Comparison of ENCODE assay signal across 24 mouse cellular contexts in the genomic region with DNA sequence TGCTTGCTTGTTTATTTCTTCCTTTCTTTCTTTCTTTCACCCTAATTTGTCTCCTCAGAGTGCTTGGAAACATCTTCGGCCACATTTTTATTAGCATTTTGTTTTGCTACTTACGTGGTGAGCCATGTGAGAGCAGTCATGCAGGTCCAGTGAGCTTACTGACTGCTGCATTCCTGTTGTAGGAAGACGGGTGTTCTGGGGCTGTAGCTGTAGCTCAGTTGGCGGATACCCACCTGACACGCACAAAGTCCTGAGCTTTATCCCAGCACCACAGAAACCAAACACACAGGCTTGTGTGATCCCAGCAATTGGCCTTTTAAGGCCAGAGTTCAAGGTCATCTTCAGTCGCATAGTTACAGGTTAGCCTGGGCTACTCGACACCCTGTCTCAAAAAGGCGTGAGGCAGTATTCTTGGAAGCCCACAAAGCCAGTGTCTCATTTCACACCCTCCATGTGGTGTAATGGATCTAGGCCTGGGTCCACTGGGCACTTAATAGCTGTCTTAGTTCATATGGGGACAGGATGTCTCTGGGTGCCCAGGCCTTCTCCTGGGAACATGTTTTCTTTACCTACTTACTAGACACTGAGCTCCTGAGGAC. TPM values are rescaled to one million over a fixed set of nuclear protein-coding genes. Genes with fewer than 3 reads are reported as not detected.
DNase-seq lines count a peak whose midpoint lies in the region; ATAC-seq and TF ChIP-seq lines count a peak whose summit lies in the region.
"Had no signal": no experiment of that assay in that cellular context is flagged by ENCODE, and none has a peak within 500 bp of the region (broad histone marks: within the 10 kb centered on the region; RNA-seq: fewer than 3 reads in every experiment).

No protein-coding gene starts in this region.

- no peak overlapping the region for H3K9ac ChIP-seq in embryonic facial prominence, embryonic 12.5 days
- no peak overlapping the region for H3K9ac ChIP-seq in hindbrain, embryonic 13.5 days
- no peak overlapping the region for H3K9ac ChIP-seq in liver, embryonic 12.5 days
- H3K9ac ChIP-seq in liver, postnatal 0 days (replicated peaks): no peak overlapping the region
- H3K9ac ChIP-seq: forebrain, embryonic 13.5 days; hindbrain, embryonic 14.5 days; lung, embryonic 14.5 days had no signal

- peak overlapping the region; percentile 9; the same call in 1 of the 2 replicates for H3K27ac ChIP-seq in embryonic facial prominence, embryonic 12.5 days
- H3K27ac ChIP-seq in embryonic facial prominence, embryonic 10.5 days (replicated peaks): no peak overlapping the region
- H3K27ac ChIP-seq in hindbrain, embryonic 13.5 days: 0 out of 2 replicates have a peak overlapping the region, but pooled peaks have one; percentile 13
- H3K27ac ChIP-seq in hindbrain, embryonic 10.5 days: no peak overlapping the region
- H3K27ac ChIP-seq in liver, embryonic 12.5 days: 0 out of 2 replicates have a peak overlapping the region, but pooled peaks have one; percentile 1
- H3K27ac ChIP-seq in liver, postnatal 0 days (ENCODE audit: low read depth): no peak overlapping the region
- H3K27ac ChIP-seq: forebrain, embryonic 13.5 days; hindbrain, embryonic 14.5 days; liver, embryonic 13.5 days had no signal

- no peak for ATAC-seq in embryonic facial prominence, embryonic 12.5 days (ENCODE audit: insufficient number of reproducible peaks, insufficient read depth, low FRiP score, low TSS enrichment)
- no peak for ATAC-seq in hindbrain, embryonic 13.5 days (ENCODE audit: low FRiP score)
- no peak for ATAC-seq in liver, embryonic 12.5 days
- no peak for ATAC-seq in liver, postnatal 0 days
- ATAC-seq: forebrain, embryonic 13.5 days; intestine, postnatal 0 days; midbrain, embryonic 16.5 days had no signal

- no peak for TF ChIP-seq CTCF in liver, postnatal 0 days (IDR thresholded peaks at IDR 0.05; ENCODE audit: low read depth)

- H3K4me2 ChIP-seq in embryonic facial prominence, embryonic 12.5 days (replicated peaks): no peak overlapping the region
- no peak overlapping the region for H3K4me2 ChIP-seq in hindbrain, embryonic 13.5 days
- no peak overlapping the region for H3K4me2 ChIP-seq in liver, embryonic 12.5 days
- no peak overlapping the region for H3K4me2 ChIP-seq in liver, postnatal 0 days (ENCODE audit: low read depth, low read length)
- H3K4me2 ChIP-seq: forebrain, embryonic 13.5 days; heart, embryonic 11.5 days; hindbrain, embryonic 14.5 days; liver, embryonic 13.5 days; lung, embryonic 14.5 days had no signal

- no peak overlapping the region for H3K4me3 ChIP-seq in embryonic facial prominence, embryonic 12.5 days
- no peak overlapping the region for H3K4me3 ChIP-seq in embryonic facial prominence, embryonic 10.5 days
- no peak overlapping the region for H3K4me3 ChIP-seq in hindbrain, embryonic 13.5 days
- no peak overlapping the region for H3K4me3 ChIP-seq in hindbrain, embryonic 10.5 days
- no peak overlapping the region for H3K4me3 ChIP-seq in liver, embryonic 12.5 days
- H3K4me3 ChIP-seq in liver, postnatal 0 days (ENCODE audit: low read depth, low read length): no peak overlapping the region
- H3K4me3 ChIP-seq: forebrain, embryonic 13.5 days; liver, embryonic 13.5 days had no signal

- H3K9me3 ChIP-seq in embryonic facial prominence, embryonic 12.5 days: no peaks in the 10 kb centered on the region
- no peaks in the 10 kb centered on the region for H3K9me3 ChIP-seq in embryonic facial prominence, embryonic 10.5 days
- H3K9me3 ChIP-seq in hindbrain, embryonic 13.5 days: no peaks in the 10 kb centered on the region
- H3K9me3 ChIP-seq in hindbrain, embryonic 10.5 days: no peaks in the 10 kb centered on the region
- H3K9me3 ChIP-seq in liver, embryonic 12.5 days (replicated peaks): no peaks in the 10 kb centered on the region
- no peaks in the 10 kb centered on the region for H3K9me3 ChIP-seq in liver, postnatal 0 days (ENCODE audit: low read length)
- H3K9me3 ChIP-seq: forebrain, embryonic 13.5 days; liver, embryonic 13.5 days had no signal

- DNase-seq in embryonic facial prominence, embryonic 10.5 days (ENCODE audit: low spot score): no peak
- DNase-seq in hindbrain, embryonic 10.5 days (ENCODE audit: low spot score): no peak
- DNase-seq in liver, postnatal 0 days: no peak
- DNase-seq in cerebellum, adult 9-11 months: no peak
- DNase-seq: adrenal gland, postnatal 25 days; cerebellum, adult 11-12 months; cerebellum, postnatal 10 days; heart, postnatal 36 days; kidney, postnatal 10 days; liver, embryonic 13.5 days; lung, embryonic 14.5 days; lung, postnatal 14 days; right cerebral cortex, postnatal 25 days; spleen, adult 18-20 months; thymus, postnatal 14 days had no signal

- WGBS in embryonic facial prominence, embryonic 12.5 days: 90% methylated on average over 8 of the region's 8 CpGs
- 92% methylated on average over 8 of the region's 8 CpGs for WGBS in embryonic facial prominence, embryonic 10.5 days
- WGBS in hindbrain, embryonic 13.5 days: 89% methylated on average over 8 of the region's 8 CpGs
- WGBS in hindbrain, embryonic 10.5 days: 91% methylated on average over 8 of the region's 8 CpGs
- 79% methylated on average over 8 of the region's 8 CpGs for WGBS in liver, embryonic 12.5 days (ENCODE audit: insufficient replicate concordance)
- 86% methylated on average over 8 of the region's 8 CpGs for WGBS in liver, postnatal 0 days (ENCODE audit: insufficient replicate concordance)

- H3K4me1 ChIP-seq in embryonic facial prominence, embryonic 12.5 days: no peaks in the 10 kb centered on the region
- no peaks in the 10 kb centered on the region; the same call in 1 of the 2 replicates for H3K4me1 ChIP-seq in embryonic facial prominence, embryonic 10.5 days
- H3K4me1 ChIP-seq in hindbrain, embryonic 13.5 days (replicated peaks): no peaks in the 10 kb centered on the region; the same call in 1 of the 2 replicates
- H3K4me1 ChIP-seq in hindbrain, embryonic 10.5 days (replicated peaks): no peaks in the 10 kb centered on the region
- peaks cover 41% of the 10 kb centered on the region for H3K4me1 ChIP-seq in liver, embryonic 12.5 days
- H3K4me1 ChIP-seq in liver, postnatal 0 days (ENCODE audit: insufficient read depth): peaks cover 20% of the 10 kb centered on the region
- H3K4me1 ChIP-seq: forebrain, embryonic 13.5 days had no signal

- H3K27me3 ChIP-seq in embryonic facial prominence, embryonic 12.5 days: no peaks in the 10 kb centered on the region
- no peaks in the 10 kb centered on the region for H3K27me3 ChIP-seq in embryonic facial prominence, embryonic 10.5 days (replicated peaks; ENCODE audit: low read depth, poor library complexity, severe bottlenecking)
- H3K27me3 ChIP-seq in hindbrain, embryonic 13.5 days: no peaks in the 10 kb centered on the region
- H3K27me3 ChIP-seq in hindbrain, embryonic 10.5 days (ENCODE audit: insufficient read depth, poor library complexity, severe bottlenecking): no peaks in the 10 kb centered on the region
- H3K27me3 ChIP-seq in liver, embryonic 12.5 days (replicated peaks): no peaks in the 10 kb centered on the region
- H3K27me3 ChIP-seq in liver, postnatal 0 days (ENCODE audit: insufficient read depth, low read length): no peaks in the 10 kb centered on the region
- H3K27me3 ChIP-seq: CH12.LX; forebrain, embryonic 13.5 days; liver, embryonic 13.5 days had no signal

- no peak for TF ChIP-seq EP300 in liver, postnatal 0 days (IDR thresholded peaks at IDR 0.05; ENCODE audit: low read depth)

- H3K36me3 ChIP-seq in embryonic facial prominence, embryonic 12.5 days: peaks cover 53% of the 10 kb centered on the region
- H3K36me3 ChIP-seq in embryonic facial prominence, embryonic 10.5 days (replicated peaks): peaks cover 71% of the 10 kb centered on the region
- peaks cover 44% of the 10 kb centered on the region for H3K36me3 ChIP-seq in hindbrain, embryonic 13.5 days
- H3K36me3 ChIP-seq in hindbrain, embryonic 10.5 days: peaks cover 57% of the 10 kb centered on the region
- peaks cover 53% of the 10 kb centered on the region for H3K36me3 ChIP-seq in liver, embryonic 12.5 days
- H3K36me3 ChIP-seq in liver, postnatal 0 days (replicated peaks; ENCODE audit: insufficient read depth, low read length): peaks cover 34% of the 10 kb centered on the region

RNA-seq across cellular contexts. Expression of a gene that starts 22.1 kb away (rescaled TPM):
- 79.5 and 86.8 TPM in 2 replicates for polyA plus RNA-seq in embryonic facial prominence, embryonic 12.5 days (2016; fragmentation: Nextera tagmentation; extraction: Ambion mirVana)
- polyA plus RNA-seq in embryonic facial prominence, embryonic 10.5 days (2016; fragmentation: Nextera tagmentation; extraction: Ambion mirVana): 73.1 and 84.1 TPM in 2 replicates
- polyA plus RNA-seq in hindbrain, embryonic 13.5 days (2015; fragmentation: Nextera tagmentation; extraction: Ambion mirVana): 29.4 and 29.9 TPM in 2 replicates
- polyA plus RNA-seq in hindbrain, embryonic 10.5 days (2016; fragmentation: Nextera tagmentation; extraction: Ambion mirVana): 66.3 and 71.9 TPM in 2 replicates
- polyA plus RNA-seq in liver, embryonic 12.5 days (2016; fragmentation: Nextera tagmentation; extraction: Ambion mirVana): 39.0 and 41.0 TPM in 2 replicates
- polyA plus RNA-seq in liver, postnatal 0 days (2015; fragmentation: Nextera tagmentation; extraction: Ambion mirVana): 8.6 TPM in 2 replicates

RNA-seq across cellular contexts. Expression of a gene that starts 23.8 kb away (rescaled TPM):
- polyA plus RNA-seq in embryonic facial prominence, embryonic 12.5 days (2016; fragmentation: Nextera tagmentation; extraction: Ambion mirVana): 40.6 and 41.8 TPM in 2 replicates
- polyA plus RNA-seq in embryonic facial prominence, embryonic 10.5 days (2016; fragmentation: Nextera tagmentation; extraction: Ambion mirVana): 32.0 and 32.7 TPM in 2 replicates
- 53.5 and 55.0 TPM in 2 replicates for polyA plus RNA-seq in hindbrain, embryonic 13.5 days (2015; fragmentation: Nextera tagmentation; extraction: Ambion mirVana)
- polyA plus RNA-seq in hindbrain, embryonic 10.5 days (2016; fragmentation: Nextera tagmentation; extraction: Ambion mirVana): 33.8 and 38.4 TPM in 2 replicates
- polyA plus RNA-seq in liver, embryonic 12.5 days (2016; fragmentation: Nextera tagmentation; extraction: Ambion mirVana): 31.6 and 32.8 TPM in 2 replicates
- 12.5 and 13.0 TPM in 2 replicates for polyA plus RNA-seq in liver, postnatal 0 days (2015; fragmentation: Nextera tagmentation; extraction: Ambion mirVana)

RNA-seq across cellular contexts. Expression of a gene that starts 23.9 kb away (rescaled TPM):
- 19.1 and 22.6 TPM in 2 replicates for polyA plus RNA-seq in embryonic facial prominence, embryonic 12.5 days (2016; fragmentation: Nextera tagmentation; extraction: Ambion mirVana)
- polyA plus RNA-seq in embryonic facial prominence, embryonic 10.5 days (2016; fragmentation: Nextera tagmentation; extraction: Ambion mirVana): 19.0 and 21.2 TPM in 2 replicates
- polyA plus RNA-seq in hindbrain, embryonic 13.5 days (2015; fragmentation: Nextera tagmentation; extraction: Ambion mirVana): 25.7 and 27.7 TPM in 2 replicates
- polyA plus RNA-seq in hindbrain, embryonic 10.5 days (2016; fragmentation: Nextera tagmentation; extraction: Ambion mirVana): 21.5 and 23.7 TPM in 2 replicates
- polyA plus RNA-seq in liver, embryonic 12.5 days (2016; fragmentation: Nextera tagmentation; extraction: Ambion mirVana): 10.0 and 10.5 TPM in 2 replicates
- 7.8 and 8.5 TPM in 2 replicates for polyA plus RNA-seq in liver, postnatal 0 days (2015; fragmentation: Nextera tagmentation; extraction: Ambion mirVana)

RNA-seq across cellular contexts. Expression of a gene that starts 42.8 kb away (rescaled TPM):
- polyA plus RNA-seq in embryonic facial prominence, embryonic 12.5 days (2016; fragmentation: Nextera tagmentation; extraction: Ambion mirVana): 3.9 and 5.7 TPM in 2 replicates
- 4.7 and 4.9 TPM in 2 replicates for polyA plus RNA-seq in embryonic facial prominence, embryonic 10.5 days (2016; fragmentation: Nextera tagmentation; extraction: Ambion mirVana)
- 3.4 and 3.8 TPM in 2 replicates for polyA plus RNA-seq in hindbrain, embryonic 13.5 days (2015; fragmentation: Nextera tagmentation; extraction: Ambion mirVana)
- 4.9 and 5.8 TPM in 2 replicates for polyA plus RNA-seq in hindbrain, embryonic 10.5 days (2016; fragmentation: Nextera tagmentation; extraction: Ambion mirVana)
- 2.6 and 3.1 TPM in 2 replicates for polyA plus RNA-seq in liver, embryonic 12.5 days (2016; fragmentation: Nextera tagmentation; extraction: Ambion mirVana)
- polyA plus RNA-seq in liver, postnatal 0 days (2015; fragmentation: Nextera tagmentation; extraction: Ambion mirVana): 13.6 and 14.2 TPM in 2 replicates

RNA-seq across cellular contexts. Expression of a gene that starts 47.2 kb away (rescaled TPM):
- polyA plus RNA-seq in embryonic facial prominence, embryonic 12.5 days (2016; fragmentation: Nextera tagmentation; extraction: Ambion mirVana): 126 and 130 TPM in 2 replicates
- 157 and 165 TPM in 2 replicates for polyA plus RNA-seq in embryonic facial prominence, embryonic 10.5 days (2016; fragmentation: Nextera tagmentation; extraction: Ambion mirVana)
- polyA plus RNA-seq in hindbrain, embryonic 13.5 days (2015; fragmentation: Nextera tagmentation; extraction: Ambion mirVana): 156 and 158 TPM in 2 replicates
- polyA plus RNA-seq in hindbrain, embryonic 10.5 days (2016; fragmentation: Nextera tagmentation; extraction: Ambion mirVana): 153 and 173 TPM in 2 replicates
- polyA plus RNA-seq in liver, embryonic 12.5 days (2016; fragmentation: Nextera tagmentation; extraction: Ambion mirVana): 47.0 and 47.2 TPM in 2 replicates
- 12.8 and 14.3 TPM in 2 replicates for polyA plus RNA-seq in liver, postnatal 0 days (2015; fragmentation: Nextera tagmentation; extraction: Ambion mirVana)

Comparison
In these comparisons a context has a peak if more than half of its experiments do, and no peak if none do; other contexts are left out.
1. H3K27ac ChIP-seq: peak in embryonic facial prominence, embryonic 12.5 days (single experiment), hindbrain, embryonic 13.5 days (single experiment) and liver, embryonic 12.5 days (single experiment); none in embryonic facial prominence, embryonic 10.5 days (single experiment), hindbrain, embryonic 10.5 days (single experiment) and liver, postnatal 0 days (single experiment).